Mouse (Mus musculus) lung, postnatal 36 days (tissue): ENCODE measurements around the gene Cldn24.
"Not testable (repeated sequence)": the region's sequence is repeated elsewhere in the genome, so short reads cannot be mapped to it uniquely, and the experiment has no call there.

Source experiments
- DNase-seq: peaks from one replicate; pipeline ENCODE4 v3.0.0; 2022; ENCODE audit warnings: mixed read lengths

Cldn24 gene

DNA sequence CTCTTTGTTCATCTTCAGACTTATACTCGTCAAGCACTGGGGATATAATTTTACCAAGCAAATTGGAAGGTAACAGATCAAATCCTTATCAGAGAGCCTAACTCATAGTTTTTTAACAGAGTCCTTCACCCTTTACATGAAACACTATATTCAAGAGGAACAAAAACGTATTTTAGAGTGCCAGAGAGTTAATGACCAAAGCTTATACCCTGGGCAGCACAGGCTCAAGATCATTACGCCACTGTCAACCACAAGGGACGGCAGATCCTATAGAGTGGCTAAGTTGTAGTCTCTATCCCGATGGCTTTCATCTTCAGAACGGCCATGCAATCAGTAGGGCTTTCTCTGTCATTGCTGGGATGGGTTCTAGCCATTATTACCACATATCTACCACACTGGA is at the start of gene Cldn24:
Gene Cldn24 (plus strand): TSS at position 301 of the 400 bp plus-strand sequence.
- no peak for DNase-seq

DNA sequence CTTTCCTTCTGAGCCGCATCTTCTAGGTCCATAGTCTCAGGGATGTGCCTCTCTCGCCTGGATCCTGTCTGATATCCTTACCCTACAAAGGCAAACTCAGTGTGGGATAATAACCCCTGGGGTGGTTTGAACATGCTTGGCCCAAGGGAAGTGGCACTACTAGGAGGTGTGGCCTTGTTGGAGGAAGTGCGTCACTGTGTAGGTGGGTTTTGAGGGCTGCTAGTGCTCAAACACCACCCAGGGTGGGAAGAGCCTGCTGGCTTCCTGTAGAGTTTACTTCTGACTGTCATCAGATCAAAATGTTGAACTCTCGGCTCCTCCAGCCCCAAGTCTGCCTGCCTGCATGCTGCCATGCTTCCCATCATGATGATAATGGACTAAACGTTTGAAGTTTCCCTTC is 49.0 kb upstream of the Cldn24 start:
- DNase-seq, result no peak

DNA sequence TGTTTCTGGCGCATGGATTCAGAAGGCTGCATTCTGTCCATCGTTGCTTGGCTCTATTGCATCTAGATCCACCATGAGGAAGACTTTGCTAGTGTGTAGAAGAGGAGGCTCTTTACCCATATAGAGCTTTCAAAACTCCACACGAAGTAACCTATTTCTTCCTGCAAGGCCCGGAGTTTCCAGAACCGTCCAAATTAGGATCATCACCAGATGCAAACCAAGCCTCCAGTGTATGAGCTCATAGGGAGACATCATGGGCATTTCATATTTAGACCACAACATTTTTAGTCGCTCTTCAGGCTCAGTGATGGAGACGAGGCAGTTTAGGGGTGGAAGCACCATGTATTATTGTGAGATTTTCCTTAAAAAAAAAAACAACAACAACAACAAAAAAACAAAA is 44.5 kb upstream of the Cldn24 start:
- DNase-seq, result no peak

DNA sequence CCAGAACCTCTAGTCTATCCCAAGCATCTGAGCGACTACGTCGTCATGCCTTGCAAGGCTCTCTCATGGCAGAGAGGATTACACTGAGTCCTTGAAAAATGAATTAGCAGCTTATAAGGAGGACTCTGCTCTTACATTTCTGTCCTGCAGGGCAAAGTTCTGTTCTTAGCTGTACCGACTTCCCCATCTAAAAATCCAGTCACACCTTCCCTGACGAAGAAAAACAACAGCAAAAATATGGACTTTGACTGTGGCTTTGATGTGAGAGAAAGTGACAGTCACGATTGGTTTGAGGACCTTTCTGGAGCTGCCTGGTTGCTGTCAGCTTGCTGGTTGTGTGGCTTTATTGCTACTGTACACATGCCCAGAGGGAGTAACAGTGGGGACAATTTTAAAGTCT is 42.4 kb upstream of the Cldn24 start:
- no peak for DNase-seq

DNA sequence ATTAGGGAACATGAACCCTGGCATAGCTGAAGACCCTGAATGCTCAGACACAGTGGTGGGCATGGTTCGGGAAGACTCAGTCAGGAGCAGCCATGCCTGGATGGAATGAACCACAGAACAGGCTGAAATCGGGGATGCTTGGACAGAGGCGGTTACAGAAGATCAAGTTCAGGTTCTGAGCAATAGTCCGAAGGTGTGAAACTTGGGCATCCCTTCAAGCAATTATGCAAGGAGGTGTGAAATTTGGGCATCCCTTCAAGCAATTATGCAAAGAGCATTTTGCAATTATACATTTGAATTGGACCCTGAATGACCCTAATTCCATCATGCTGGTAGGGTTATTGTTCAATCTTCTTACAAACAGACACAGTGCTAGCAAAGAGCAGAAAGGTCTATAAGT is 40.1 kb upstream of the Cldn24 start:
- no peak for DNase-seq

DNA sequence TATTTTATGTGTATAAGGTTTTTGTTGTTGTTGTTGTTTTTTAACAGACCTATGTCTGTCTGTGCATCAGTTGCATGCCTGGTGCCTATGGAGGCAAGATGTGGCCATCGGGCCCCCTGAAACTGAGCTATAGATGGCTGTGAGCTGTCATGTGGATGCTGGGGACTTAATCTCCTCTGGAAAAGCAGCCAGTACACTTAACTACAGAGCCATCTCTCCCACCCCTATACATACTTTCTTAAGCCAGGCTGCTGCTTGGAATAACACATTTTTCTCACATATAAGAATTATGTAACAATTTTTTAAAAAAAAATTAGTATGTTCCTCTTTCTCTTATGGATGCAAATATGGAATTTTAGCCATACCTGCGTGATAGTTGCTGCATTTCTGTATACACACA is 38.4 kb upstream of the Cldn24 start:
- no peak for DNase-seq

DNA sequence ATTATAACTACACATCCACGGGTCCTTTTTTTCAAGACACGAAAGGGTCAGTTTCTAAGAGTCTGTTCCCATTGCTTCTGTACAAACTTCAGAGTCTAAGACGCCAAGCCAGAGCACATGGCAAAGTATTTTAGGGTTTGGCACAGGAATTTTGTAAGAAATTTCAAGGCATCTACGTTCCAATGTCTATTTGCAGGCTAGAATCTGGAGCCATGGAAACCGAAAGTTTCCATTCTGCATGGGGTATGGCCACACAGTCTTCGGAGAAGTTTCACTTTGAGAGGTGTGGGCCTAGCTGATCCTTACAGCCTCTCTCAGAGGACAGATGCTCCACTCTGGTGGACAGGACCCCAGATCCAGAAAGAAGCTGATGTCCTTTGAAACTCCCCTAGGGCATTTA is 38.0 kb upstream of the Cldn24 start:
- DNase-seq, result peak; percentile 7

DNA sequence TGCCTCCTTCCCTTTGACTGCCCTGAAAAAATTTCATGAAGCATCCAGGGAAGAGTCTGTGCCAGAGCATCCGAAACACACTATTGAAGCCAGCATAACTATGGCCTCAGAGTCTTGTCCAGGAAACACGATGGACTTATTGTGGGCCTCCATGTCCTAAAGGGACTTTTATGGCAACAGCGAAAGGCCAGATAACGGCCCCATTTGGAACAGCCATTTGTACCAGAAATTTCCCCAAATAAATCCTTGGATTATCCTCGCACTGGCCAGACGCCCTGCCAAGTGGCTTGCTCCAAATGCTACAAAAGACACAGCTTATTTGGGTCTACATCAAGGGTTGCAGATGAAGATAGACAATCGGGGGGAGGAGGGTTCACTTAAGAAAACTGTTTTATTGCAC is 37.5 kb upstream of the Cldn24 start:
- peak; percentile 11 for DNase-seq

DNA sequence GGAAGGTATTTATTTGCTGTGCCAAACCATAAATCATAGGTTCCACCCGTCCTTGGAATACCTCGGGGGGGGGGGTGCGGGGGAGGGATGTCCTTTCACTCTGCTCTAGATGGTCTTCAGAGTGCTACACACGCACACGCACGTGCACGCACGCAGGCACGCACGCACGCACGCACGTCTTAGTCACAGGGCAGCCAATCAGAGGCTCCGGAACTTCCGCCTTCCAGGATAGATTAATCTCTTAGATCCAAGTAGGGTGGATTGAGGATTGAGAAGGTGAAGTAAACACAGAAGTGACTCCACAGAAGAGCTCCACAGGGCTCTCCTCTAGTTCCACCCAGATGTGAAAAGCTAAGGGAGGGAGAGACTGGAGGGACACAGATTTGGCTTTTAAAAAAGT is 35.6 kb upstream of the Cldn24 start:
- DNase-seq, result no peak

DNA sequence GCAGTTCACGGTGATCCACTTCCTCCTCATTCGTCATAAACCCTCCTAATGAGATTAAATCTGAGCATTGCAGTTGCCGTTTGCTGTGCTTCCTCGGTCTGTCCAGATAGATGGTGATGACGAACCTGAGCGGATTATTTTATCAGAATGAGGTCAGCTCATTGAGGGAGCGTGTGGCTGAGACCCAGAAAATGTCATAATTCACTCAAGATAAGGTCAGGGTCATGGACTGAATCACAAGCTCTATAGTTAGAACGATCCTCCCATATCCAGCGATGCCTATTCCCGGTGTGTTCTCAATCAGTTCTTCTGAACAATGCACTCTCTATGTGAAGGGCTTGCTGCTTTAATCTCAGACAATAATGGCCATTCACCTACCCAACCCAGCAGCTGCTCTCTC is 34.2 kb upstream of the Cldn24 start:
- DNase-seq, result no peak

DNA sequence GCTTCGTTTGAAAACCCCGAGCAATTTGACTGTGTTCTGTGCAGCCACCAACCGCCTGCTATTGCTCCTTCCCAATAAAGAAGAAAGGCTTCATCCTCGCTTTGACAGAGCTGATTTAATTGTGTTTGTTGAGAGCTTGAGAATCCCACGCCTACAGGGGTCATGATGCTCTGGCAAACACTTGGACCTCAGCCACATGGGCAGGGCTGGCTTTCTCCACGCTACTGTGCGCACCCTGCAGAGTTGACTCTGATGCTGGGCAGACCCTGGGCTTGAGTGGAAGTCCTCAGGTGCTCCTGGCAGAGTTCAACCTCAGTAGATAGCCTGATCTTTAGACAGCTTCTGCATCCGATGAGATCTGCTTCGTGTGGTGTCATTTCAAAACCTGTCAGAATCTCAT is 30.0 kb upstream of the Cldn24 start:
- DNase-seq, result no peak

DNA sequence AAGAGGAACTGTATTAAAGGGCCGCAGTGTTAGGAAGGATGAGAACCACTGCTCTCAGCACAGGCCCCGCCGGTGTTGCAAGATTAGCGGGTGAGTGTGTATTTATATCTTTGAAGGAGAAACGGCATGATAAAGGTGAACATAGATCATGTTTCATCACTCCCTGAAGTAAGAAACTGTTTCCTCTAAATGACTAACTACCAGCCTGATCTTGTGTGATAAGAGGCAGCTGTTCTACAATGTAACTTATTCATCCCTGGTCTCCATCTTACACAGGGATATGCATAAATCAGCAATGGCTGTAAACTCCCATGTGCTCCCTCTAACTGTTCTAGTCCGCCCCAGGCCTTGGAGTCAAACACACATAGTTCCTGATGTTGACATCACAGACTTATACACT is 22.5 kb upstream of the Cldn24 start:
- no peak for DNase-seq

DNA sequence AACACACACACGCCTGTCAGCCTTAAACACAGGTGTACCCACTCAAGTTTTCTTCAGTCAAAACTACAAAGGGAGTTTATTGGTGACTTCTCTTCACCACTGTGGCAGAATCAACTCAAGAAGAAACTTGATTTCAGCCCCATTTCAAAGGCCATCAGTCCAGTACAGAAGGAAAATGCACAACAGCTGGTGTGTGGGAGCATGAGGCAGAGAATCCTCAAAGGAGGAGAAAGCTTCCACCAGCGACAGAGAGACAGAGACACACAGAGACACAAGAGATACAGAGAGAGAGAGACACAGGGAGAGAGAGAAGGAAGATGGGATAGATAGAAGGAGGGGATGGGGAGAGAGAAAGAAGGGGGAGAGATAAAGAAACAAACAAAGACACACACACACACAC is 19.6 kb upstream of the Cldn24 start:
- DNase-seq, result no peak

DNA sequence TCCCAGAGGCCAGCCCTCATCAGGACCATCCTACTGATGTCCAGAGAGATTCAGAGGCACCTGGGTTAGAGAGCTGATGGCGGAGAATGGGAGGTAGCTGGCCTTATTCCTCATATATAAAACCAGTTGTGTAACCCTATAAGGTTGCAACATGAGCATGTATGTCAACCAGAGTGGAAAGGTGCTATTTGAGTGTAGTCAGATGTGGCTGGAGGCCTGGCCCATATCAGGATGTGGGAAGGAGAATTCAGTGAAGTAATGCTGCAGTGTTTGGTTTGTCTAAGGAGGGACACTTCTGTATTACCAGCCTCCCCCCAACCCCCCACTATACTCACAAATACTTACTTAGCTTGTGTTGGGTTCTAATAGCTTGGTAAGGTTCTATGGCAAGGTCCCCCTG is 17.7 kb upstream of the Cldn24 start:
- no peak for DNase-seq

DNA sequence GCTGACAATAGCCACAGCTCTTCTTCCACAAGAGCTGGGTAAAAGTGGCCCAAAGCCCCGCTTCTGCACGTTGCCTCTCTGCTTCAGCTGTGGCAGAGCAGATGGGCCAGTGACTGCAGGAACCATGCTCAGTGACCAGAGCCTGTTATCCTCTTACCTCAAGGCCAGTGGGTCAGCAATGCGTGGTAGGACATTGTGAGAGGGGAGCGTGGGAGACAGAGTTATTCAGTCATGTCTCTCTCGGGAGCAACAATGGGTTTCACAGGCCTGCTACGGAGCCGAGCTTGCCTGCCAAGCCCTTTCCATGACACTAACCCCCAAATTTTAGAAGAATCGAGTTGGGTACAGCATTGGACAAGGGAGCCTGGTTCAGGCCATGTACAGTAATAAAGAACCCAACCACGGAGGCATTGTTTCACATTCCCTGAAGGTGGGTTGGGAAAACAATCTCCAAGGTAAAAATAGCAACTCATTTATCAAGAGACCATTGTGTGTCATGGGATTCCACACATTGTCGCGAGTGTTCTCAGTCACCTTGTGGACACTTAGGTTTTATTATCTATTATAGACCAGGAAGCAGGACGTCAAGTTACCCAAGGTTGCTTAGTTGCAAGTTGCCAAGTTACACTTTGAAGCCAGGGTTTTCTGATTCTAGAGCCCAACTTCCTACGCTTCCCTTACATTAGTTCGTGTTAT is 11.8 kb upstream of the Cldn24 start:
- no peak for DNase-seq

DNA sequence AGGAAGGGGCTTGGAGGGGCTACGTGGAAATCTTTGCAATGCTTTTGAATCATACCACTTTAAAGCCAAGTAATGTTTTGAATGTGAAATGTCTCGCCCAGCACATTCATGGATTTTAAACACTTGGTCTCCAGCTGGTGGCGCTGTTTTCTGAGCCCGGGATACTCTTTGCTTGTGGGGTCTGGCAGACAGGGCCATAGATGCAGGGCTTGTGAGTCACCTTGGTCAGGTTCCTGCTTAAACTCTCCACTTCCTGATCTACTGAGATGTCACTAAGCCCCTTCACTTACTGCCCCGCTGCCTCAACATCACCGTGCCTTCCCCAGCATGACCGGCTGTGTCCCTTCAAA is 11.3 kb upstream of the Cldn24 start:
- no peak for DNase-seq

DNA sequence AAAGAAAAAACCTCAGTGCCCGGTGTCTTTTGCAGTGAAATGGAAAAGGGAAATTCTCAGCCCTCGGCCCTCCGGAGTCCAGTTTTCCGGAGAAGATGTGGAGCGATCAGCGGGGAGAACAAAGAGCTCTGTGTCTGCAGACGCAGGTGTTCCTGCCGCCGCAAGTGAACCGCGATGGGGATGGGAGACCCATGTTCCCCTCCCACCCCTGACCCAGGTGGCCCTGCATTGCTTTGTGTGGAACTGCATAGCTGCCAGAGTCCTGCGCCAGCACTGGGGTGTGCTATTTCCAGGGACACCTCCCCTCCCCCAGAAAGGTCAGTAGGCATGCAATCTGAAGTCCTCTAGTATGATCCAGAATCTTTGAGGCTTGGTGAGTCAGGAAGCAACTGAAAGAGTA is 10.7 kb upstream of the Cldn24 start:
- no peak for DNase-seq

DNA sequence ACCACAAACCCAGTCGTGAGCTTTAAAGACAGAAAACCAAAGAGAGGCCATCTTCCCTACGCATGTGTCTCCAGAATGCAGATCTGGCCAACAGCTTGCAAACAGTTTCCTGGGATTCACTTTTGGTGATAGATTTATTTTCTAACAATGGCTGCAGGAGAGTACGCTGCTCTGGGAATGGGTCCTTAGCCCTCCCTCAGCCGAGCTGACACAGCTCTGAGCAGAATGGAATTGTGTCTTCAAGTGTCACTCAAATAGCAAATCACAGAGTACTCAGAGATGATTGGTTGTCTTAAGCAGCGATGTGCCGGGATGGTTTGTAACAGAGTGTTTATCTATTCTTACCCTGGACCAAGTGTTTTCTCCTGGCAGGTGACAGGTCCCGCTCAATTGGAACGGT is 2.9 kb upstream of the Cldn24 start:
- DNase-seq, result no peak

DNA sequence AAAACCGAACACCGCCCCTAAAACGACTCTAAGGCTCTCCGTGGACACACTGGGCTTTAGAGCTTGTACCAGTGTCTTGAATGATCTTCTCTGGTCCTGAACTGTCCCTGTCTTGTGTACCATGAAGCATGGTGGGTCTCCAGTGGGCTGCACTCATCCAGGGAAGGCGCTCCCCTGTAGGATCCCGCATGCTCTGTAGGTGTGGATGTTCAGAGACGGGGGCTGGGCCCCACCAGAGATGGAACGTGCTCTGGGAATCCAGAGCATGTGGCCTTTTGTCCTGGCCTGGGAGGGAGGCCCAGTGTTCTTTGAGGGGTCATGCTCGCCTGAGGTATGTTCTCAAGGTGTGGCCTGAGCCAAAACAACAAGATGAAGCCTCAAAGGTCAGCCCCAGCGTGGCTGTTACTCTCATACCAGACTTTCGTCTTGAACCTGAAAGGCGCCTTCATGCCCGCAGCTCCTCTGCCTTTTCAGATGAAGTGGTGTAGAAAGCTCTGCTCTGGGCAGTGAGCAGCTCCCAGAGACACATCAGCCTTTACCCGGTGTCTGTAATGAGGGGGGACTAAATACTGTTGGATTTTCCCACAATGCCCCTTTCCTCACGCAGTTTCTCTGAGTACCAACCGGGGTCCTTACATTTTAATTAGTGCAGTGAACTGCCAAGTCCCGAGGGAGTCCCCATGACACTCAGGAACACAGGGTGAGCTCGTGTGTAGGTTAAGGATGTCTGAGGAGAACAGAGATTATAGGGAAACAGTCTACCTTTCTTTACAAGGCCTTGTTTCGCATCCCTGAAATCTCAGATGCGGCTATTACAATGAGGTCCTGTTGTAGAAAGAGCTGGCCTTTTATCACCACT is 800 bp upstream of the Cldn24 start:
- DNase-seq, result no peak

DNA sequence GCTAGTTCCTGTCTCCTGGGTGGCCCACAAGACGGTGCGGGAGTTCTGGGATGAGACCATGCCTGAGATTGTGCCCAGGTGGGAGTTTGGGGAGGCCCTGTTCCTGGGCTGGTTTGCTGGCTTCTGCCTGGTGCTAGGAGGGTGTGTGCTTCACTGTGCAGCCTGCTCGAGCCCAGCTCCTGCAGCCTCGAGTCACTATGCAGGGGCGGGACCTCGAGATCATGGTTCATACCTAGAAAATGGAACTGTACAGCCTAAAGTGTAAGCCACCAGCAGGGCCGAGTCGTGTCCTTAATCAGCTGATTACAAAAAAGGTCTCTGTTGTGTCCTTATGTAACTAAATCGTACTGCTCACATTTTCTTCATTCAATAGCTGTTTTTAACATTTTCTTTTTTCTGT is 598 bp downstream of the Cldn24 start:
- DNase-seq, result not testable (repeated sequence)

DNA sequence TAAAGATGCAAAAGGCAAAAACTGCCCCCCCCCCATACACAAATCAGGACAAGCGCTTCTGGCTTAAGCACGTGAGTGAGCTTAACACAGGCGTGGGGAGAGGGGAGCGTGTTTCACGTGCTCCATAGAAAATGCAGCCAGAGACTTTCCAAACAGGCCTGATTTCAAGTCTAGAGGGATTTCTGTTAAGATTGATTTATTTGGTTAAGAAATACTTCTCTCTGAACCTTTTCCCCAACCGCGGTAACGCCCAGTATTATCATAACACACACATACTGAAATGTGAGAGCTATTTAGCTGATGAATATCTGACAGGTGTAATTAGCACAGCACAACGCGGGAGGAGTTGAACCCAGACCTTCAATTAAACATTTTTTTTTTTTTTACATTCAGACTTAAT is 1.8 kb downstream of the Cldn24 start:
- peak; percentile 9 for DNase-seq

DNA sequence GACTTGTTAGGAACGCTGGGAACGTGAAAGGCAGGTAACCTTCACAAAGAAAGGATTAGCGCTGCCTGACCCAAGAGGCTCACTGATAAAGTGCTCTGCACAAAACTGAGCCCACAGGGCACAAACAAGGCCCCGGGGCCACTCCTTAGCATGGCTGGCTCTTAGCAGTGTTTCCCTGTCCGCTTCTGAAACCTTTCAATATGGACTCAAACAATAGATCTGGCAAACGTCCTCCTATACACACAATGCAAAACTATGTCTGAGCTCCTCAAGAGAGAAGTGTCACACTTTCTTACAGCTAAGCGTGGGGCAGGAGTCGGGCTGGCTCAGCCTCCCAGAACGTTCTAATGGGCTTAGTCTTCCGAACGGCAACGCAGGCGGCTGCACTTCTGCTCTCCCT is 2.2 kb downstream of the Cldn24 start, which contains the start of gene Cldn22:
Gene Cldn22 (plus strand): TSS at position 301 of the 400 bp plus-strand sequence.
- DNase-seq, result no peak

DNA sequence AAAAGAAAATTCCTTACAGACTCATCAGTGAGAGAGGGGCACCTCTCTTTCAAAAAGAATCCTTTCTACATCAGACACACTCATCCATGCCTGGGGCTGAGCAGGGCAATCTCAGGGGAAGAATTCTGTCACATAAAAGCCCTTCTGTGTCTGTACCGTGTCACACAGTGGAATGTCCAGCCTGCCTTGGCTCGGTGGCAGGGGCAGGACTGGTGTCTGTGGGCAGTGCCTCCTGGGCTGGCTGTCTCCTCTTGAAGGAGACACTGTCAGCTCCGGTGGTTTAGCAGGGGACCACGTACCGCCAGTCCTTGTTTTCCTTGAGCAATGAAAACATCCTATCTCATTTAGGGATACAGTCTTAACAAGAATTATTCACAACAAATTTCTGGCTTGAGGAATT is 3.7 kb downstream of the Cldn24 start:
- DNase-seq, result no peak

DNA sequence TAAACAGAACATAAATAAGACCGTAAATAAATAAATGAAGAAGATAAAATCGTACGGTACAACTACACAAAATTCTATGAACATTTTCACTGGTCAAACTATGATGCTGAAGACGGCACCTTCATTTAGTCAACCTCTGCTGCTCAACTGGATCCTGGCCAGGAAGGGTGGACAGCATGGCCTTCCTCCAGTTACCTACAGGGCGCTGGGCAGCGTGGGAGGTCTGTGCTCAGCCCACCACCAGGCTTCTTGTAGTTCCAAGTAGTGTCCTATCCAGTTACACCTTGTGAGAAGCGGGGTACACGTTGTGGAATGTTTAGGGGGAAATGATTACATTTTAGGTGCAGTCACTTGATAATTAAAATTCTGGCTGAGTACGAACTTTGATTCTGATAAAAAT is 5.0 kb downstream of the Cldn24 start:
- DNase-seq, result no peak

DNA sequence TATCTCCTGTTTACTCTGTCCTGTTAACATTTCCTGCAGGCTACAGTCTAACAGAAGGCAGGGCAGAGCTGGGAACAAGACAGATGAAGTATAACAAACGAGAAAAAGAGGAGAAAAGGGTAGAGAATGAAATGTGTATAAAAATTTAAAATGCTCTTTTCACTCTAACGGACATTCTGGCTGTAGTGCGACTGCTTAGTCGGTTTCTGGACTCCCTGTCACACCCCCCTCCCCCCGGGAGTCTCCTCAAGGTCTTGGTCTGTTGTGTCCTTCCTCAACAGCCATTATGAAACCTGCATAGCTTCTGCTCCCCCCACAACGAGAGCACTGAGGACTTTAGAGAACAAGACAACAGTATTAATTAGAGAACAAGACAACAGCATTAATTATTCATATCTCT is 10.7 kb downstream of the Cldn24 start:
- DNase-seq, result no peak
